Mouse (Mus musculus) midbrain, postnatal 0 days (tissue): Measurements from ENCODE around the gene Flna. TPM values are rescaled to one million over a fixed set of nuclear protein-coding genes. Genes with fewer than 3 reads are reported as not detected.

Source experiments
- ATAC-seq: fragments of 200-750 bp; cut with Nextera tagmentation; 2 replicates; pipeline ENCODE4 v1.8.0; 2017; ENCODE audit warnings: moderate number of reproducible peaks, mild to moderate bottlenecking, moderate TSS enrichment, moderate library complexity; ENCODE audit not compliant: low FRiP score
- DNase-seq: peaks from one replicate; pipeline ENCODE4 v3.0.0-alpha.2; 2015; ENCODE audit warnings: low spot score
- H3K27ac ChIP-seq: fragments of 300-500 bp; sonication (generic); 2 replicates; pipeline ENCODE4 v1.5.1; 2014; ENCODE audit warnings: low read depth, mild to moderate bottlenecking, low read length, mixed read lengths
- H3K27me3 ChIP-seq: fragments of 300-500 bp; sonication (generic); 2 replicates; pipeline ENCODE4 v1.6.1; 2014; ENCODE audit warnings: low read length, control low read depth, mixed read lengths; ENCODE audit not compliant: insufficient read depth
- H3K36me3 ChIP-seq: fragments of 300-500 bp; sonication (generic); 2 replicates; pipeline ENCODE4 v1.6.1; 2014; ENCODE audit warnings: low read length, control low read depth, mixed read lengths; ENCODE audit not compliant: insufficient read depth
- H3K4me1 ChIP-seq: fragments of 300-500 bp; sonication (generic); 2 replicates; pipeline ENCODE4 v1.6.1; 2014; ENCODE audit warnings: mild to moderate bottlenecking, control low read depth, antibody characterized with exemption, low read length, mixed read lengths; ENCODE audit not compliant: insufficient read depth
- H3K4me2 ChIP-seq: fragments of 300-500 bp; sonication (generic); 2 replicates; pipeline ENCODE4 v1.6.1; 2014; ENCODE audit warnings: low read depth, mild to moderate bottlenecking, low read length, mixed read lengths; ENCODE audit not compliant: poor library complexity, severe bottlenecking
- H3K4me3 ChIP-seq: fragments of 300-500 bp; sonication (generic); 2 replicates; pipeline ENCODE4 v1.5.1; 2014; ENCODE audit warnings: low read depth, mild to moderate bottlenecking, low read length, moderate library complexity
- H3K9ac ChIP-seq: fragments of 300-500 bp; sonication (generic); replicated peaks from 2 replicates; pipeline ENCODE4 v1.6.1; 2014; ENCODE audit warnings: mild to moderate bottlenecking, low read length, moderate library complexity, mixed read lengths; ENCODE audit not compliant: poor library complexity, severe bottlenecking
- H3K9me3 ChIP-seq: fragments of 300-500 bp; sonication (generic); 2 replicates; pipeline ENCODE4 v1.6.1; 2016; ENCODE audit warnings: low read length, control low read depth
- CTCF ChIP-seq: IDR thresholded peaks from 2 replicates; pipeline ENCODE4 v1.5.1; 2016; ENCODE audit warnings: antibody characterized with exemption, mild to moderate bottlenecking
- whole genome bisulfite sequencing: fragments of 180-500 bp; shearing (Covaris S2); extraction: QIAGEN DNeasy Blood & Tissue Kit; methylation state at CpG from one replicate; pipeline ENCODE4 v1.1.7; 2014; 5-methylcytosine and 5-hydroxymethylcytosine counted together
- polyA plus RNA-seq: library from polyadenylated mRNA; unstranded; fragments of >200 nt; fragmentation: Nextera tagmentation; extraction: Ambion mirVana; gene quantifications from 2 replicates; pipeline ENCODE4 v1.2.1, GENCODE M21; 2015
- total RNA-seq: library from RNA; depleted of rRNA; stranded (reverse); fragments of >200 nt; gene quantifications from 2 replicates; pipeline ENCODE4 v1.2.3, GENCODE M21; 2014; rRNA removed

Gene Flna
- total RNA-seq (219 and 282 TPM in 2 replicates), polyA plus RNA-seq (52.8 and 54.8 TPM in 2 replicates)

- H3K4me1 ChIP-seq = no peaks in the 10 kb centered on the region
- ATAC-seq (no peak), DNase-seq (peak; percentile 55)
- TF ChIP-seq CTCF = peak; percentile 52
- H3K36me3 ChIP-seq = no peaks in the 10 kb centered on the region
- H3K27ac ChIP-seq = peak within 1 kb of the TSS; percentile 43; the same call in 1 of the 2 replicates
- no peaks in the 10 kb centered on the region for H3K9me3 ChIP-seq
- H3K4me3 ChIP-seq = peak within 1 kb of the TSS; percentile 41
- peak within 1 kb of the TSS; percentile 57 for H3K4me2 ChIP-seq
- no peaks in the 10 kb centered on the region for H3K27me3 ChIP-seq
- peak within 1 kb of the TSS; percentile 62 for H3K9ac ChIP-seq
- WGBS = 19% methylated on average over 34 of the region's 38 CpGs
Observed at GRCm38 (mm10) chrX:74249615-74250014, at the start of gene Flna. Gene Flna (minus strand): TSS chrX:74249820.

GRCm38 (mm10) chrX:74298348-74298747 lies 48.7 kb upstream of the Flna start:
- no peak overlapping the region for H3K9ac ChIP-seq
- H3K9me3 ChIP-seq = 0 out of 2 replicates have a peak, but pooled peaks cover 3% of the 10 kb centered on the region
- H3K4me1 ChIP-seq = no peaks in the 10 kb centered on the region
- 92% methylated on average over 1 of the region's 1 CpGs for WGBS
- H3K27me3 ChIP-seq = no peaks in the 10 kb centered on the region
- ATAC-seq (no peak), DNase-seq (no peak)
- H3K36me3 ChIP-seq = no peaks in the 10 kb centered on the region
- H3K4me3 ChIP-seq = no peak overlapping the region
- TF ChIP-seq CTCF = no peak
- no peak overlapping the region for H3K27ac ChIP-seq
- no peak overlapping the region for H3K4me2 ChIP-seq

- ATAC-seq = peak; percentile 98
- whole genome bisulfite sequencing = 23% methylated on average over 35 of the region's 37 CpGs
Observed at GRCm38 (mm10) chrX:74296538-74297448, 47.2 kb upstream of the Flna start, which contains the start of gene Atp6ap1. Gene Atp6ap1 (plus strand): TSS chrX:74297097.

GRCm38 (mm10) chrX:74293431-74293830 lies 43.8 kb upstream of the Flna start:
- no peak for ATAC-seq
- no peak overlapping the region for H3K27ac ChIP-seq
- TF ChIP-seq CTCF = no peak

More at GRCm38 (mm10) chrX:74296538-74297448, 47.2 kb upstream of the Flna start, which contains the start of gene Atp6ap1:
- no peak for TF ChIP-seq CTCF
- Histone ChIP-seq H3K9me3 (0 out of 2 replicates have a peak, but pooled peaks cover 3% of the 10 kb centered on the region), H3K27ac (peak within 1 kb of the TSS; percentile 84), H3K4me2 (peak within 1 kb of the TSS; percentile 64), H3K4me3 (peak within 1 kb of the TSS; percentile 53), H3K4me1 (no peaks in the 10 kb centered on the region), H3K36me3 (no peaks in the 10 kb centered on the region), H3K27me3 (no peaks in the 10 kb centered on the region), H3K9ac (peak within 1 kb of the TSS; percentile 73)
- DNase-seq = peak; percentile 96

GRCm38 (mm10) chrX:74283092-74283437 lies 33.4 kb upstream of the Flna start:
- Histone ChIP-seq H3K9ac (peak overlapping the region; percentile 63), H3K9me3 (no peaks in the 10 kb centered on the region), H3K4me2 (peak overlapping the region; percentile 57), H3K36me3 (peaks cover 2% of the 10 kb centered on the region; the same call in 1 of the 2 replicates), H3K27ac (peak overlapping the region; percentile 82), H3K4me1 (no peaks in the 10 kb centered on the region), H3K27me3 (no peaks in the 10 kb centered on the region), H3K4me3 (peak overlapping the region; percentile 48)
- no peak for TF ChIP-seq CTCF
- WGBS = 54% methylated on average over 5 of the region's 5 CpGs
- ATAC-seq (peak; percentile 25), DNase-seq (no peak)

More at GRCm38 (mm10) chrX:74293431-74293830, 43.8 kb upstream of the Flna start:
- Histone ChIP-seq H3K27me3 (no peaks in the 10 kb centered on the region), H3K36me3 (no peaks in the 10 kb centered on the region; the same call in 1 of the 2 replicates), H3K4me2 (no peak overlapping the region), H3K4me3 (no peak overlapping the region), H3K9ac (no peak overlapping the region), H3K4me1 (no peaks in the 10 kb centered on the region), H3K9me3 (0 out of 2 replicates have a peak, but pooled peaks cover 3% of the 10 kb centered on the region)
- WGBS = 71% methylated on average over 4 of the region's 4 CpGs
- DNase-seq = no peak
